Mouse (Mus musculus) testis, postnatal 14 days (tissue): Measurements from ENCODE around the gene Urad.

Experiments
- DNase-seq: peaks from one replicate; pipeline ENCODE4 v3.0.0; 2021; ENCODE audit warnings: low spot score

Urad gene

DNA sequence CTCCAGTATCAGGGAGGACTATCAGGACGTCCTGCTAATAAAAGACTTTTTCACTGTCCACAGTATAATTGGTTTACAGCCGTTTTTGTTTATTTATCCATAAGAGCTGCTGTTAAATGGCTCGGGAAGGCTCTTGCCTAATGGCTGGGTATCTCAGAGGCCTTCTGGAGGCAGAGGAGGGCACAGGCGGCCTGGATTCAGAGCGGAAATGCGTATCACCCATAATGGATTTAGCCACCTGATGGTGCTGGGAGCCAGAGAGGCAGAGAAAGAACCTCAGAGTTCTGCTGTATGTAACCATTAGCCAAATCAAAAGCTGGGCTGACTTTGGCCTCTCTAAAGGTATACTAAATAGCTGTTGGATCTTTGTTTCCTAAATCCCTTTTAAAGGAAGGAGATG lies 54.8 kb downstream of the Urad start:
- no peak for DNase-seq
